Mouse (Mus musculus): ENCODE measurements at regions not wholly inside any gene's neighbourhood (a gene's known extent, or its start where the extent isn't known, plus 50 kb on each side); places are given as distances from the start of the nearest gene placed in this dataset.
A peak's percentile ranks its signal among the peaks of the same experiment; 100 is the strongest.

DNA sequence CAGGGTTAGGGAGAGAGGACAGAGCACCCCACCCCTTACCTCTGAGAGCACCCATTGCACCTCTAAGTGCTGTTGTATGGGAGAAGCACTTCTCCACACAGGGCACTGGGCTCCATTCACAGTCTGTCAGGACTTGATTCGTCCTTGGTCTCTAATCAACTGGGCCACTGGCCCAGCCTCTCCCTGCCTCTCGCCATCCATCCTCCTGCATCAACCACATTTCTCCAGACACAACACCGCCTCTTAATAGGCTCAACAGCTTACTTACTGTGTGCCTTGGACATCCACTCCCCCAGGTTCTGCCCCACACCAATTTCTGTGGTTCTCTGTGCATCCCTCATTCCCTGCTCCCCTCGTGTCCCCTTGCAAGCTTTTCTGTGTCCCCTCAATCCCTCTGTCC lies 166.9 kb downstream of the Zfp36l1 start:
- no peaks in the 10 kb centered on the region for H3K36me3 ChIP-seq (ENCODE audit: control insufficient read depth, insufficient read depth, low read length)
- no peaks in the 10 kb centered on the region for H3K9me3 ChIP-seq (ENCODE audit: control insufficient read depth, low read length)
- peaks cover 5% of the 10 kb centered on the region for H3K4me1 ChIP-seq (ENCODE audit: control insufficient read depth, insufficient read depth, low read depth, low read length)
- H3K4me3 ChIP-seq (ENCODE audit: low read length), result no peak overlapping the region
- ATAC-seq, result no peak
- no peak overlapping the region for H3K27ac ChIP-seq (ENCODE audit: low read depth, low read length)
- WGBS, result 84% methylated on average over 4 of the region's 4 CpGs
- H3K9ac ChIP-seq (ENCODE audit: low read depth, low read length), result no peak overlapping the region
- H3K4me2 ChIP-seq (ENCODE audit: low read length), result no peak overlapping the region
- H3K27me3 ChIP-seq (replicated peaks; ENCODE audit: control insufficient read depth, insufficient read depth, low read length), result no peaks in the 10 kb centered on the region

DNA sequence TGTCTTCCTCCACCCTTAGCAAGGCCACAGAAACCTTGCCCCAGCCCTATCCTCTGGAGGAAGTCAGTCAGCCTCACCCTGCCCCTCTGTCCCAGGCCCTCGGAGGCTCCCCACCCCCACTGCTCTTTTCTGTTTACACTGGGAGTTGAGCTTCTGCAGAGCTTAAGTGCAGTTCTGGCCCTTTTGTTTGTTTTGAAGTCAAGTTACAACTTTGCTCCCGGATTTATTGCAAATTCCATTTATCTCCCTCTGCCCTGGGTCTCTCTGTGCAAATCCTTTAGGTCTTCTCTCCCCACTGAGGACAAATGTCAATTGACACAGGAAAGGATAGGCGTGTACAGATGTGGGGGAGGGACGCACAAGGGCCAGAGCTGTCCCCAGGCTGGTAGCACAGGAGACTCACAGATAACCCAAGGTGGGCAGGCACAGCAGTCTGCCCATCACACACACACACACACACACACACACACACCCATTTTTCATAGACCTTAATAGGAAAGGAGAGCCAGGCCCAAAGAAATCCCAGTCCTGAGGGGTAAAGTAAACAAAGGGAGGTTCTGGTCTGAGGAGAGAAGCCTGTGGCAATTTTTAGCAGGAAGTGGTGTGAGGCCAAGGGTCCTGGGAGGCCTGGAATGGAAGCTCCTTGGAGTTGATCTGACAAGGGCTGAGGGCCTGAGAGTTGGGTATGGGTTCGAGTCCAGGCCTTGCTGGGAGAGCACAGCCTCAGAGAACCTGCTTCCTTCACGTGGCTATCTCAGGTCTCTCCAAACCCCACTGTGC lies 167.9 kb downstream of the Zfp36l1 start:
- H3K9me3 ChIP-seq (ENCODE audit: control insufficient read depth, low read length), result no peaks in the 10 kb centered on the region
- peaks cover 5% of the 10 kb centered on the region for H3K4me1 ChIP-seq (ENCODE audit: control insufficient read depth, insufficient read depth, low read depth, low read length)
- 25% methylated on average over 6 of the region's 6 CpGs for WGBS
- no peaks in the 10 kb centered on the region for H3K36me3 ChIP-seq (ENCODE audit: control insufficient read depth, insufficient read depth, low read length)
- no peak overlapping the region for H3K4me2 ChIP-seq (ENCODE audit: low read length)
- no peak for ATAC-seq
- H3K27me3 ChIP-seq (replicated peaks; ENCODE audit: control insufficient read depth, insufficient read depth, low read length), result no peaks in the 10 kb centered on the region
- H3K9ac ChIP-seq (ENCODE audit: low read depth, low read length), result no peak overlapping the region
- H3K4me3 ChIP-seq (ENCODE audit: low read length), result no peak overlapping the region
- peak overlapping the region; percentile 30; the same call in 1 of the 2 replicates for H3K27ac ChIP-seq (ENCODE audit: low read depth, low read length)

DNA sequence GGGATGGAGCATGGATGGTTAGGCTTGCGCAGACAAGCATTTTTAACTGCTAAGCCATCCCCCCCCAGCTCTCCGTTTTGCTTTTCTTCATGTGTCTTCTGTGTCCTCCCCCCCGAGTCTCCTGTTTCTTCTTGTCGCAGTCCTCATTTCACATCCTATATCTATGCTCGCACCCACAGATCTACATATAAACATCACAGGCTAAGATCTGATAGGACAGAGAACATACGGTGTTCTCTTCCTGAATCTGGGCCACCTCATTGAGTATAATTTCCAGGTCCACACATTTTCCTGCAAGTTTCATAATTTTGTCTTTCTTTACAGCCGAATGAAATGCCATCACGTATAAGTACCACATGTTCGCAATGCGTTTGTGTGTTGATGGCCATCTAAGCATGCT lies 168.7 kb downstream of the Zfp36l1 start:
- ATAC-seq, result no peak
- no peaks in the 10 kb centered on the region for H3K27me3 ChIP-seq (replicated peaks; ENCODE audit: control insufficient read depth, insufficient read depth, low read length)
- peaks cover 4% of the 10 kb centered on the region for H3K4me1 ChIP-seq (ENCODE audit: control insufficient read depth, insufficient read depth, low read depth, low read length)
- no peak overlapping the region for H3K4me3 ChIP-seq (ENCODE audit: low read length)
- no peak overlapping the region; the same call in 1 of the 2 replicates for H3K9ac ChIP-seq (ENCODE audit: low read depth, low read length)
- H3K36me3 ChIP-seq (ENCODE audit: control insufficient read depth, insufficient read depth, low read length), result no peaks in the 10 kb centered on the region
- no peak overlapping the region for H3K4me2 ChIP-seq (ENCODE audit: low read length)
- 89% methylated on average over 10 of the region's 10 CpGs for WGBS
- H3K9me3 ChIP-seq (ENCODE audit: control insufficient read depth, low read length), result no peaks in the 10 kb centered on the region
- peak overlapping the region; percentile 44; the same call in 1 of the 2 replicates for H3K27ac ChIP-seq (ENCODE audit: low read depth, low read length)

DNA sequence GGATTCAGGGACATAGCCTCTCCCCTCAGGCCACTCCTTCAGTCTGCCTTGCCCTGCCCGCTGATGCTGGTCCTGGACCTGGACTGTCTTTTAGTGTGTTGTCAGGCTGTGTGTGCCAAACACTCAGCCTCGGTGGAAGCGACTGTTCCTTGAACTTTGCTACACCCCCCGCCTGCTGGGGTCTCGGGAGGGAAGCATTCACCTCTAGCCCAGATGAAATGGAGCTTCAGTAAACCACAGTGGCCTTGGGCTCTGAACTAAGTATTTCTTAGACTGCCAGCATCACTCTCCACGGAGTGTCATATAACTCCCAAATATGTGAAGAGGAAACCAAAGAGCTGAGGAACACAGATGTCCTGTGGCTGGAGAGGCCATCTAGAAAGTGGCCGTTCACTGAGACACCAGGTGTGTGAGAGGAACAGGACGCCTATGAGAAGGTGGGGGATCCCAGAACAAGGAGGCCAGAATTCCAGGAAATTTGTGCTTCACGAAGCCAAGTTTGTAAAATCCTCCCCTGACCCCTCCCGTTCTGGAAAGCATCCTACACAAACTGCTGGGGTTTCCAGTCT lies 170.2 kb downstream of the Zfp36l1 start:
- Histone ChIP-seq H3K4me1 (ENCODE audit: control insufficient read depth, insufficient read depth, low read depth, low read length) (no peaks in the 10 kb centered on the region), H3K4me2 (ENCODE audit: low read length) (no peak overlapping the region), H3K4me3 (ENCODE audit: low read length) (no peak overlapping the region), H3K9me3 (ENCODE audit: control insufficient read depth, low read length) (no peaks in the 10 kb centered on the region), H3K9ac (ENCODE audit: low read depth, low read length) (no peak overlapping the region), H3K27ac (ENCODE audit: low read depth, low read length) (no peak overlapping the region), H3K36me3 (ENCODE audit: control insufficient read depth, insufficient read depth, low read length) (no peaks in the 10 kb centered on the region), H3K27me3 (replicated peaks; ENCODE audit: control insufficient read depth, insufficient read depth, low read length) (no peaks in the 10 kb centered on the region)
- no peak for ATAC-seq
- 69% methylated on average over 10 of the region's 10 CpGs for WGBS

DNA sequence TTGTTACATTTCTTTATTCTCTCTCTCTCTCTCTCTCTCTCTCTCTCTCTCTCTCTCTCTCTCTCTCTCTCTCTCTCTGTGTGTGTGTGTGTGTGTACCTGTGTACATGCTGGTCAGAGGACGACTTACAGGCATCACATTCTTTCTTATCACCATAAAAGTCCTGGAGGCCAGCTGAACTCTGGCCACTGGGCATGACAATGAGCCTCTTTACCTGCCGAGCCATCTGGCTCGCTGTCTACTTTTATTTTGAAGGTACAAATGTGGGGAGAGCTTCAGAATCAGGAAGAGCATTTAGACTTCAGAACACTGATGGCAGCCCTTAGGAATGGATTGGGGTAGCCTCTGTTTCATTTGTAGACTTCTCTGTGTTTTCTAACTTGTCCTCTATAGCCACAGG lies 171.0 kb downstream of the Zfp36l1 start:
- 65% methylated on average over 3 of the region's 3 CpGs for WGBS
- Histone ChIP-seq H3K4me2 (ENCODE audit: low read length) (no peak overlapping the region), H3K36me3 (ENCODE audit: control insufficient read depth, insufficient read depth, low read length) (no peaks in the 10 kb centered on the region), H3K4me1 (ENCODE audit: control insufficient read depth, insufficient read depth, low read depth, low read length) (no peaks in the 10 kb centered on the region; the same call in 1 of the 2 replicates), H3K9me3 (ENCODE audit: control insufficient read depth, low read length) (no peaks in the 10 kb centered on the region), H3K9ac (ENCODE audit: low read depth, low read length) (no peak overlapping the region), H3K27me3 (replicated peaks; ENCODE audit: control insufficient read depth, insufficient read depth, low read length) (no peaks in the 10 kb centered on the region), H3K4me3 (ENCODE audit: low read length) (no peak overlapping the region), H3K27ac (ENCODE audit: low read depth, low read length) (no peak overlapping the region)
- no peak for ATAC-seq

DNA sequence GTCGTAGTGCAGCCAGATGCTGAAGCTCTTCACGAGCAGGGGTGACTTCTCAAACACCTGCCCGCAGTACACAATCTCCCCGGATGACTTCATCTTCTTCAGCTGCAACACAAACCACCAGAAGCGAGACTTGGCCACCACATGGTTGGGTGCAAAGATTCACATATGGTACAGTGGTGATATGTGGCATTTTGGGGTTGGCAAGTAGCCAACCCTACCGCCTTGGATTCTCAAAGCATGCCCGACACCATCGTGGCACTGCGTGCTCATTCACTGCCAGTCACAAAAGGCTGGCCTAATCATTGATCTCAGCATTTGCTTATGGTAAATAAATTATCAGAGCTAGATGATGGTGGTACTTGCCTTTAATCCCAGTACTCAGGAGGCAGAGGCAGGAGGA lies 173.4 kb downstream of the Zfp36l1 start:
- 87% methylated on average over 9 of the region's 9 CpGs for WGBS

DNA sequence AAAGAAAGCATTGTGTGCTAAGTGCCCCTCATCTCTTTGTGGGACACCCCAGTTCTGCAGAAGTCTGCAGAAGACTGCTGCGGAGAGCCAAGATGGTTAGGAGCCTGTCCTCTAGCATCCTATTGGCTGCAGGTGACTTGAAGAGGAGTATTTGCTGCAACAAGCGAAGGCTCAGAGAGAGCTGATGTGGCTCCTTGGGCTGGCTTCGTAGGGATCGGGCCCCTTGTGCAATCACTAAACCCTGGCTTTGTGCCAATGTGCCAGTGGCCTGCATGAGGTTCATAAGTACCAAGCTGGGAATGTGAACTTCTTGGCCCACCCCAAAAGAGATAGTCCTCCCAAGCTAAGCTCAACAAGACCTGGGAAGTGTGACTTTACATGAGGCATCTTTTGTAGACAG lies 174.9 kb downstream of the Zfp36l1 start:
- Histone ChIP-seq H3K27me3 (replicated peaks; ENCODE audit: control insufficient read depth, insufficient read depth, low read length) (no peaks in the 10 kb centered on the region), H3K27ac (ENCODE audit: low read depth, low read length) (no peak overlapping the region), H3K9me3 (ENCODE audit: control insufficient read depth, low read length) (no peaks in the 10 kb centered on the region), H3K4me1 (ENCODE audit: control insufficient read depth, insufficient read depth, low read depth, low read length) (no peaks in the 10 kb centered on the region; the same call in 1 of the 2 replicates), H3K4me3 (ENCODE audit: low read length) (no peak overlapping the region), H3K36me3 (ENCODE audit: control insufficient read depth, insufficient read depth, low read length) (no peaks in the 10 kb centered on the region), H3K4me2 (ENCODE audit: low read length) (no peak overlapping the region), H3K9ac (ENCODE audit: low read depth, low read length) (no peak overlapping the region)
- ATAC-seq, result no peak
- 91% methylated on average over 4 of the region's 4 CpGs for WGBS

More for the DNA sequence above, 173.4 kb downstream of the Zfp36l1 start:
- no peak overlapping the region for H3K4me3 ChIP-seq (ENCODE audit: low read length)
- no peak overlapping the region for H3K9ac ChIP-seq (ENCODE audit: low read depth, low read length)
- no peak overlapping the region for H3K27ac ChIP-seq (ENCODE audit: low read depth, low read length)
- H3K9me3 ChIP-seq (ENCODE audit: control insufficient read depth, low read length), result no peaks in the 10 kb centered on the region
- no peaks in the 10 kb centered on the region for H3K27me3 ChIP-seq (replicated peaks; ENCODE audit: control insufficient read depth, insufficient read depth, low read length)
- no peaks in the 10 kb centered on the region for H3K36me3 ChIP-seq (ENCODE audit: control insufficient read depth, insufficient read depth, low read length)
- no peak overlapping the region for H3K4me2 ChIP-seq (ENCODE audit: low read length)
- no peaks in the 10 kb centered on the region; the same call in 1 of the 2 replicates for H3K4me1 ChIP-seq (ENCODE audit: control insufficient read depth, insufficient read depth, low read depth, low read length)
- ATAC-seq, result no peak

DNA sequence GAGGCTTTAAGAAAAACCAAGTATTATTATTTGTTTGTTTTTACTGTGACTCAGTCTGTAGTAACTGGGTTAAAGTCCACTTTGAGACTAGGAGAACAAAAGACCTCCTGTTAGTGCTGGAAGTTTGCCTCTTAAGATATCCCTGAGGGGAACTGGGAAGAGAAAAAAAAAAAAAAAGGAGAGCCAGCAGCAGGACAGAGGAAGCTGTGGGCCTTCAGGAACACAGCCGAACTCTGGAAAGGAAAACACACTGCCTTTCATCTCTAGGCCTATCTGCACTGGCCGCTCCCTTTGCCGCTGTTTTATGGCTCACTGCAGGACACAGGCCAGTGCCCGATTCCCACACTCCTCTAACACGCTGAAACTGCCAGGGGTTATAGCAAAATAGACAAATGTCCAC lies 176.1 kb downstream of the Zfp36l1 start:
- Histone ChIP-seq H3K36me3 (ENCODE audit: control insufficient read depth, insufficient read depth, low read length) (no peaks in the 10 kb centered on the region), H3K9ac (ENCODE audit: low read depth, low read length) (no peak overlapping the region), H3K27me3 (replicated peaks; ENCODE audit: control insufficient read depth, insufficient read depth, low read length) (no peaks in the 10 kb centered on the region), H3K4me2 (ENCODE audit: low read length) (no peak overlapping the region), H3K4me3 (ENCODE audit: low read length) (no peak overlapping the region), H3K4me1 (ENCODE audit: control insufficient read depth, insufficient read depth, low read depth, low read length) (no peaks in the 10 kb centered on the region; the same call in 1 of the 2 replicates), H3K27ac (ENCODE audit: low read depth, low read length) (peak overlapping the region; percentile 62), H3K9me3 (ENCODE audit: control insufficient read depth, low read length) (no peaks in the 10 kb centered on the region)
- WGBS, result 44% methylated on average over 5 of the region's 5 CpGs
- ATAC-seq, result peak; percentile 81

DNA sequence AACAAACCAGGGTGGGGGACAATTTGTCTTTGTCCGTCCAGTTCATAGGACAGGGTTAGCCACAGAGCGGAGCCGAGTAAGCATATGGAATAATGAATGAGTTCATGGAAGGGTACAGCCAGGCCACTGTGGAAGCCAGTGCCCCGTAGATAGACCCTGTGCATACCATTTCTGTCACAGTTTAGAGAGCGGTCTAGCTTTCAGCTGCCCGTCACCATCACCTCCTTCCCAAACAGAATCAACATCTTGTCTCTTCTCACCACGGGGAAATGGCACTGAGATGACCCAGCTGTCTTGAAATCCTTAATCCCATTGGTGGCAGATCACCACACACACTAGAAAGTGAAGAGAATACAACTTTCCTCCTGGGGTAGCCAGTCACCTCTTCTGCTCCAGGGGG lies 178.7 kb downstream of the Zfp36l1 start:
- Histone ChIP-seq H3K4me1 (ENCODE audit: control insufficient read depth, insufficient read depth, low read depth, low read length) (no peaks in the 10 kb centered on the region; the same call in 1 of the 2 replicates), H3K9me3 (ENCODE audit: control insufficient read depth, low read length) (no peaks in the 10 kb centered on the region), H3K9ac (ENCODE audit: low read depth, low read length) (no peak overlapping the region), H3K27ac (ENCODE audit: low read depth, low read length) (no peak overlapping the region), H3K4me3 (ENCODE audit: low read length) (no peak overlapping the region), H3K4me2 (ENCODE audit: low read length) (no peak overlapping the region), H3K36me3 (ENCODE audit: control insufficient read depth, insufficient read depth, low read length) (no peaks in the 10 kb centered on the region), H3K27me3 (replicated peaks; ENCODE audit: control insufficient read depth, insufficient read depth, low read length) (no peaks in the 10 kb centered on the region)
- no peak for ATAC-seq
- WGBS, result 54% methylated on average over 7 of the region's 7 CpGs
